Mouse (Mus musculus) kidney, postnatal 0 days (tissue): ENCODE measurements around the gene Foxo3. TPM values are rescaled to one million over a fixed set of nuclear protein-coding genes. Genes with fewer than 3 reads are reported as not detected.

Experiments used
- ATAC-seq: fragments of 200-750 bp; cut with Nextera tagmentation; replicated peaks from 2 replicates; pipeline ENCODE4 v1.8.0; 2017; ENCODE audit warnings: low read depth, moderate number of reproducible peaks, moderate TSS enrichment, moderate library complexity; ENCODE audit not compliant: low FRiP score
- DNase-seq: peaks from one replicate; pipeline ENCODE4 v3.0.0-alpha.2; 2016; ENCODE audit warnings: low spot score
- H3K27ac ChIP-seq: fragments of 300-500 bp; sonication (generic); 2 replicates; pipeline ENCODE4 v1.5.1; 2014; ENCODE audit warnings: mild to moderate bottlenecking
- H3K27me3 ChIP-seq: fragments of 300-500 bp; sonication (generic); 2 replicates; pipeline ENCODE4 v1.6.1; 2014; ENCODE audit warnings: low read length, mixed read lengths; ENCODE audit not compliant: insufficient read depth
- H3K36me3 ChIP-seq: fragments of 300-500 bp; sonication (generic); 2 replicates; pipeline ENCODE4 v1.6.1; 2014; ENCODE audit warnings: low read length, mixed read lengths; ENCODE audit not compliant: insufficient read depth
- H3K4me1 ChIP-seq: fragments of 300-500 bp; sonication (generic); replicated peaks from 2 replicates; pipeline ENCODE4 v1.6.1; 2014; ENCODE audit warnings: antibody characterized with exemption, low read length, mixed read lengths; ENCODE audit not compliant: insufficient read depth
- H3K4me2 ChIP-seq: fragments of 300-500 bp; sonication (generic); 2 replicates; pipeline ENCODE4 v1.6.1; 2014; ENCODE audit warnings: mild to moderate bottlenecking, low read length, moderate library complexity, mixed read lengths
- H3K4me3 ChIP-seq: fragments of 300-500 bp; sonication (generic); replicated peaks from 2 replicates; pipeline ENCODE4 v1.5.1; 2014; ENCODE audit warnings: low read depth, low read length
- H3K9ac ChIP-seq: fragments of 300-500 bp; sonication (generic); 2 replicates; pipeline ENCODE4 v1.6.1; 2014; ENCODE audit warnings: low read depth, low read length
- H3K9me3 ChIP-seq: fragments of 300-500 bp; sonication (generic); replicated peaks from 2 replicates; pipeline ENCODE4 v1.6.1; 2016; ENCODE audit warnings: low read length, inconsistent platforms, mixed read lengths
- CTCF ChIP-seq: IDR thresholded peaks from 2 replicates; pipeline ENCODE4 v1.5.1; 2016; ENCODE audit warnings: antibody characterized with exemption, low read depth, mild to moderate bottlenecking, moderate library complexity
- WGBS: fragments of 180-500 bp; shearing (Covaris S2); extraction: QIAGEN DNeasy Blood & Tissue Kit; methylation state at CpG from one replicate; pipeline ENCODE4 v1.1.7; 2014; 5-methylcytosine and 5-hydroxymethylcytosine counted together
- polyA plus RNA-seq: library from polyadenylated mRNA; unstranded; fragments of >200 nt; fragmentation: Nextera tagmentation; extraction: Ambion mirVana; gene quantifications from 2 replicates; pipeline ENCODE4 v1.2.1, GENCODE M21; 2015

The Foxo3 gene
- polyA plus RNA-seq, 1 experiment from 2014 or later, result 9.7 TPM

- no peaks in the 10 kb centered on the region for H3K9me3 ChIP-seq
- no peak overlapping the region for H3K4me3 ChIP-seq
- TF ChIP-seq CTCF, result no peak
- 77% methylated on average over 16 of the region's 16 CpGs for WGBS
- 0 out of 2 replicates have a peak, but pooled peaks cover 3% of the 10 kb centered on the region for H3K4me1 ChIP-seq
- no peaks in the 10 kb centered on the region for H3K27me3 ChIP-seq
- H3K4me2 ChIP-seq, result no peak overlapping the region
- H3K36me3 ChIP-seq, result 0 out of 2 replicates have a peak, but pooled peaks cover 7% of the 10 kb centered on the region
- ATAC-seq (no peak), DNase-seq (no peak)
- H3K9ac ChIP-seq, result no peak overlapping the region
- H3K27ac ChIP-seq, result no peak overlapping the region
Observed at GRCm38 (mm10) chr10:42177771-42178674, 98.5 kb downstream of the Foxo3 start.

- no peak overlapping the region for H3K4me3 ChIP-seq
- no peak for DNase-seq
- 72% methylated on average over 5 of the region's 5 CpGs for WGBS
Observed at GRCm38 (mm10) chr10:42174283-42174682, 102.3 kb downstream of the Foxo3 start.

GRCm38 (mm10) chr10:42173839-42174238 lies 102.7 kb downstream of the Foxo3 start:
- 0% methylated on average over 1 of the region's 1 CpGs for WGBS
- DNase-seq, result peak; percentile 69

More at GRCm38 (mm10) chr10:42174283-42174682, 102.3 kb downstream of the Foxo3 start:
- 0 out of 2 replicates have a peak, but pooled peaks cover 9% of the 10 kb centered on the region for H3K4me1 ChIP-seq
- H3K27ac ChIP-seq, result no peak overlapping the region
- no peak for TF ChIP-seq CTCF
- H3K9ac ChIP-seq, result no peak overlapping the region
- no peak for ATAC-seq
- no peak overlapping the region for H3K4me2 ChIP-seq
- no peaks in the 10 kb centered on the region for H3K27me3 ChIP-seq
- H3K36me3 ChIP-seq, result no peaks in the 10 kb centered on the region
- H3K9me3 ChIP-seq, result no peaks in the 10 kb centered on the region

GRCm38 (mm10) chr10:42170889-42171347 lies 105.6 kb downstream of the Foxo3 start:
- no peaks in the 10 kb centered on the region for H3K36me3 ChIP-seq
- ATAC-seq (no peak), DNase-seq (peak; percentile 58)
- 0 out of 2 replicates have a peak, but pooled peaks cover 9% of the 10 kb centered on the region for H3K4me1 ChIP-seq
- no peaks in the 10 kb centered on the region for H3K27me3 ChIP-seq
- no peak overlapping the region for H3K9ac ChIP-seq
- no peak for TF ChIP-seq CTCF
- no peaks in the 10 kb centered on the region for H3K9me3 ChIP-seq
- no peak overlapping the region for H3K27ac ChIP-seq
- no peak overlapping the region for H3K4me2 ChIP-seq
- no peak overlapping the region for H3K4me3 ChIP-seq
- 5% methylated on average over 5 of the region's 5 CpGs for whole genome bisulfite sequencing

More at GRCm38 (mm10) chr10:42173839-42174238, 102.7 kb downstream of the Foxo3 start:
- Histone ChIP-seq H3K27ac (no peak overlapping the region), H3K27me3 (no peaks in the 10 kb centered on the region), H3K9me3 (no peaks in the 10 kb centered on the region), H3K4me2 (no peak overlapping the region), H3K4me3 (no peak overlapping the region), H3K36me3 (no peaks in the 10 kb centered on the region), H3K9ac (no peak overlapping the region), H3K4me1 (0 out of 2 replicates have a peak, but pooled peaks cover 9% of the 10 kb centered on the region)
- no peak; the same call in 1 of the 2 replicates for ATAC-seq
- no peak for TF ChIP-seq CTCF

GRCm38 (mm10) chr10:42170201-42170600 lies 106.4 kb downstream of the Foxo3 start:
- Histone ChIP-seq H3K4me2 (no peak overlapping the region), H3K9ac (no peak overlapping the region), H3K4me1 (0 out of 2 replicates have a peak, but pooled peaks cover 9% of the 10 kb centered on the region), H3K4me3 (no peak overlapping the region), H3K27me3 (no peaks in the 10 kb centered on the region), H3K36me3 (no peaks in the 10 kb centered on the region), H3K27ac (no peak overlapping the region), H3K9me3 (no peaks in the 10 kb centered on the region)
- no peak for ATAC-seq
- 62% methylated on average over 5 of the region's 5 CpGs for WGBS
- no peak for DNase-seq
- no peak for TF ChIP-seq CTCF

- Histone ChIP-seq H3K4me3 (no peak overlapping the region), H3K27me3 (no peaks in the 10 kb centered on the region), H3K9me3 (peaks cover 5% of the 10 kb centered on the region; the same call in 1 of the 2 replicates), H3K4me1 (no peaks in the 10 kb centered on the region), H3K36me3 (no peaks in the 10 kb centered on the region), H3K27ac (no peak overlapping the region), H3K9ac (no peak overlapping the region), H3K4me2 (no peak overlapping the region)
- DNase-seq (no peak), ATAC-seq (no peak)
- no peak for TF ChIP-seq CTCF
- 82% methylated on average over 2 of the region's 2 CpGs for WGBS
Observed at GRCm38 (mm10) chr10:42154727-42155126, 121.8 kb downstream of the Foxo3 start.
